Mouse (Mus musculus): ENCODE data around the gene Olfr1449. TPM values are rescaled to one million over a fixed set of nuclear protein-coding genes. Genes with fewer than 3 reads are reported as not detected.

Olfr1449 gene
- not detected for polyA plus RNA-seq (2017; shearing (Covaris generic))

GRCm38 (mm10) chr19:12930540-12930939 is at the start of gene Olfr1449:
Gene Olfr1449, plus strand, starts transcription at chr19:12930840.

DNA sequence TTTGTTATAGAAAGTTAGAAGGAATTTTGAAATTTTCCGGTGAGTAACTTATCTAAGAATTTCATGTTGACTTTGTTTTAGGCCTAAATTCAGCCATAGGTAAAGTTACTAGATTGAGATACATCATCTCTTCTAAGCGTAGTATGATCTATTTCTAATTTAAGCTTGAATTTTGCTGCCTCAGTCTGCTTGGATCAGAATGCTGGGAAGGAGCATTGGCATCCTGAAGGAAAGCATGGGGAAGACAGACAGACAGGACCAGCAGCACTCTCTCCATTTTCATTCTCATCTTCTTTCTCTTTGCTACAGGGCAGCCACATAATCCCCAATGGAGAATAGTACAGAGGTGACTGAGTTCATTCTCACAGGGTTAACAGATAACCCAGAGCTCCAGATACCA is 47.1 kb upstream of the Olfr1449 start, which contains the start of gene Olfr1445:
Olfr1445 (plus strand) TSS at position 301 of the 400 bp plus-strand sequence.

DNA sequence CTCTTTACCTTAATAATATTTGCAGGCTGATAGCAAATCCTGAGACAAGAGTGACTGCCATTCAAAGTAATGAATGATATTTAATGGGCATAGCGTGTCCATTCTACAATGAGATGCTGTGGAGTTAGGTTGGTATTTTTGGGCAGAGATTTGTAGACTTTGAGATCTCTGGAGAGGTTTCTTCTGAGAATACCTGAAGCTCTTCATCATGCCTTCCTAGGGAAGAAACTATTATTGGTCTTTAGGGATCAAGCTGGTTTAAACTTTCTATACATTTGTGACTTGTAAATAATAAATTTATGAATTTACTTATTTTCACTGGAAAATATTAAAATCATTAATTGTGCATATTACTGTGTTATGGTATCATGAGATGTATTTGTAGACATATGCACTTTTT is 37.2 kb upstream of the Olfr1449 start, which contains the start of gene Olfr1446:
Olfr1446 (minus strand) TSS at position 101 of the 400 bp plus-strand sequence.

DNA sequence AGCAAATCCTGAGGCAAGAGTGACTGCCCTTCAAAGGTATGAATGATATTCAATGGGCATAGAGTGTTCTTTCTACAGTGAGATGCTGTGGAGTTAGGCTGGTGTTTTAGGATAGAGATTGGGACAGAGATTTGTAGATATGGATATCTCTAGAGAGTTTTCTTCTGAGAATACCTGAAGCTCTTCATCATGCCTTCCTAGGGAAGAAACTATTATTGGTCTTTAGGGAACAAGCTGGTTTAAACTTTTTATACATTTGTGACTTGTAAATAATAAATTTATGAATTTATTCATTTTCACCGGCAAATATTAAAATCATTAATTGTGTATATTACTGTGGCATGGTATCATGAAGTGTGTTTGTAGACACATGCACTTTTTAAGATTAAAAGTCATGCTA is 27.0 kb upstream of the Olfr1449 start, which contains the start of gene Olfr1447:
Olfr1447 (minus strand) TSS at position 101 of the 400 bp plus-strand sequence.

DNA sequence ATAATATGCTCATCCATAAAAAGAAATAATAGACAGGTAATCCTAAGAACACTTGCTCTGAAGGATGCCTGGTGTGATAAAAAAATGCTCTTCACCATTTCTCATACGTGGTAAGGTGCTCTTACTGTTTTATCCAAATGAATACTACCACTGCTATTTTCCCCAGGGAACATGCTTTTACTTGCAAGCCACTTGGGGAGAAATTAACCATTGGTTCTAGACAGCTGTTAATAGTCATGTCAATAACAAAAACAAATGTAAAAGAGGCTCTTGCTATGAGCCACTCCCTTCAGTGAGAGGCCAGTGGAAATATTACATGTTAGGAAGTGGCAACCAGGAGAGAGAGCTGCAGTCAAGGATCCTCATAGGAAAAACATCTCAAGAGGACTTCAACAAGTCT is 6.3 kb upstream of the Olfr1449 start, which contains the start of gene Olfr1448:
Olfr1448 (minus strand) TSS at position 101 of the 400 bp plus-strand sequence.

DNA sequence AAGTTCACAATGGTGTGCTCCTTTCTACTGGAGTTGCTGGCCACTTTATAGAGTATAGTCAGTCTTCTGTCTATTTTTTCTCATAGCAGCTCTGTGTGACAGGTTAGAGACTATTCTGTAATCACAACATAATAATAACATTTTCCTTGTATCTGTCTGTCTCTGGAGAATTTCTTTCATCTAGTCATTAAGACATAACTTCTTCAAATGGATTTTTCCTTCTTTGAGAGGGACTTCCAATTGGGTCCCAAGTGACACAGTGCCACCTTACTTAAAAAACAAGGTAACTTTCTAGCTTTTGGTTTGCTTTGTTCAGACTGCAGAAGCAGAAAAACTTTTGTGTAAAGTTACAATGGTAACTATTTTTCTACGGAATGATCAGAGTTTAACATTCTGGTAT is 19.3 kb downstream of the Olfr1449 start, which contains the start of gene Olfr1450:
Olfr1450 (plus strand) TSS at position 301 of the 400 bp plus-strand sequence.

Other genes with a start within 250 kb of the Olfr1449 start
- not detected for gene Keg1, start 235.1 kb upstream of the Olfr1449 start, polyA plus RNA-seq (2017; shearing (Covaris generic))
- gene Cntf, start 165.2 kb upstream of the Olfr1449 start, polyA plus RNA-seq (2017; shearing (Covaris generic)) = under 1 TPM in 1 of 2 experiments, not detected in 1; 0.78 TPM
- 10 to 100 TPM; 11.4 to 19.8 TPM for gene Zfp91, start 134.7 kb upstream of the Olfr1449 start, polyA plus RNA-seq (2017; shearing (Covaris generic))
- 100 to 1,000 TPM; 169 to 225 TPM for gene Lpxn, start 134.6 kb upstream of the Olfr1449 start, polyA plus RNA-seq (2017; shearing (Covaris generic))
- not detected for gene Gm5244, start 84.2 kb upstream of the Olfr1449 start, polyA plus RNA-seq (2017; shearing (Covaris generic))
- gene Olfr1444, start 73.6 kb upstream of the Olfr1449 start, polyA plus RNA-seq (2017; shearing (Covaris generic)) = under 1 TPM in 1 of 2 experiments, not detected in 1; 0.53 TPM
- gene Olfr1445, start 47.0 kb upstream of the Olfr1449 start, polyA plus RNA-seq (2017; shearing (Covaris generic)) = not detected
- gene Olfr1446, start 37.3 kb upstream of the Olfr1449 start, polyA plus RNA-seq (2017; shearing (Covaris generic)) = under 1 TPM in 1 of 2 experiments, not detected in 1; 0.51 TPM
- gene Olfr1447, start 27.1 kb upstream of the Olfr1449 start, polyA plus RNA-seq (2017; shearing (Covaris generic)) = not detected
- under 1 TPM; 0.04 to 0.70 TPM for gene Olfr1448, start 6.4 kb upstream of the Olfr1449 start, polyA plus RNA-seq (2017; shearing (Covaris generic))
- gene Olfr1450, start 19.4 kb downstream of the Olfr1449 start, polyA plus RNA-seq (2017; shearing (Covaris generic)) = under 1 TPM in 1 of 2 experiments, not detected in 1; 0.97 TPM
- gene Olfr1451, start 64.2 kb downstream of the Olfr1449 start, polyA plus RNA-seq (2017; shearing (Covaris generic)) = 1 to 10 TPM in 1 of 2 experiments, not detected in 1; 2.2 TPM
- gene Olfr1453, start 97.5 kb downstream of the Olfr1449 start, polyA plus RNA-seq (2017; shearing (Covaris generic)) = not detected
- not detected for gene Olfr1454, start 129.8 kb downstream of the Olfr1449 start, polyA plus RNA-seq (2017; shearing (Covaris generic))
- gene Olfr1457, start 167.1 kb downstream of the Olfr1449 start, polyA plus RNA-seq (2017; shearing (Covaris generic)) = 1 to 10 TPM in 1 of 2 experiments, not detected in 1; 1.1 TPM
- gene Olfr1458, start 175.9 kb downstream of the Olfr1449 start, polyA plus RNA-seq (2017; shearing (Covaris generic)) = under 1 TPM in 1 of 2 experiments, not detected in 1; 0.77 TPM
- under 1 TPM; 0.07 to 0.38 TPM for gene Olfr1459, start 218.7 kb downstream of the Olfr1449 start, polyA plus RNA-seq (2017; shearing (Covaris generic))
- under 1 TPM in 1 of 2 experiments, not detected in 1; 0.71 TPM for gene Olfr1461, start 232.2 kb downstream of the Olfr1449 start, polyA plus RNA-seq (2017; shearing (Covaris generic))